Mouse (Mus musculus): ENCODE data around the gene Hmgxb4.

The Hmgxb4 gene

GRCm38 (mm10) chr8:75071627-75072346 is 78.6 kb downstream of the Hmgxb4 start:
- peak; percentile 85 to 88 for DNase-seq (ENCODE audit: low spot score in 2 of 2)

GRCm38 (mm10) chr8:75074876-75075275 is 81.7 kb downstream of the Hmgxb4 start:
- DNase-seq (ENCODE audit: low spot score in 2 of 2), result no peak

DNA sequence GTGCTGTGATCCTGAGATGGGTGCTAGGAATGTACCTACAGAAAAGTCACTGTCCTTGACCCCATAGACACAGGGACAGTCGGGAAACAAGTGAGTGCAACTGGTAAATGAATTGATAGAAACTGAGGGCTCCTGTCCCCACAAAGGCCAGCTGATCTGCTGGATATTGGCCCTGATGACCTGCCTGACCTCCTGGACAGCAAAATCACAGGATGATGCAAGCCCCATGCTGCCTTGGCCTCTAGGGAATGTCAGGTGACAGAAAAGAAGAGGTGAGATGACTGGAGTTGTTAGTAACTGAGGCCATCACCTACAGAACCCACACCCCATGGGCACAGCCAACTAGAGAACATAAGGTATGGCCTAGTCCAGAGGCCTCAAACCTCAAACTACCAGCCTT is 85.1 kb downstream of the Hmgxb4 start:
- no peak for DNase-seq (ENCODE audit: low spot score in 2 of 2)

GRCm38 (mm10) chr8:75078851-75079250 is 85.7 kb downstream of the Hmgxb4 start:
- no peak for DNase-seq (ENCODE audit: low spot score in 2 of 2)
